In the genomic region with DNA sequence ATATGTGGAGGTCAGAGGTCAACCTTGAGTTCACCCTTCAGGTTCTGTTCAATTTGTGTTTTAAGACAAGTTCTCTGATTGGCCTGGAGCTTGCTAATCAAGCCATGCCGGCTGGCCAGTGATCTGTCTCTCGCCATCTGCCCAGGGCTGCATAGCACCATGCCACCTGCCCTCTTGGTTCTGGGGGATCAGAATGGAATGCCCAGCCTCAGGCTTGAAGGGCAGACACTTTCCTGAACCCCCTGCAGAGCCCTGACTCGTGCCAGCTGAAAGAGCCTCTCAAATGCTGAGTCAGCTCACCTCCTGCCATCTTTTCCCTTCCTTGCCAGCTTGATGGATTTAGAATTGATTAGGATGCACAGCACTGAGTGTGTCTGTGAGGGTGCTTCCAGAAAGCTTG, we compare ENCODE assay signal across 21 mouse cellular contexts. TPM values are rescaled to one million over a fixed set of nuclear protein-coding genes. Genes with fewer than 3 reads are reported as not detected.
DNase-seq lines count a peak whose midpoint lies in the region; ATAC-seq and TF ChIP-seq lines count a peak whose summit lies in the region.
"Had no signal": no experiment of that assay in that cellular context is flagged by ENCODE, and none has a peak within 500 bp of the region (broad histone marks: within the 10 kb centered on the region; RNA-seq: fewer than 3 reads in every experiment).

No protein-coding gene starts in this region.

- H3K4me2 ChIP-seq in hindbrain, embryonic 15.5 days, result no peak overlapping the region
- no peak overlapping the region for H3K4me2 ChIP-seq in hindbrain, embryonic 11.5 days (replicated peaks; ENCODE audit: low read depth, low read length)
- H3K4me2 ChIP-seq in lung, postnatal 0 days (replicated peaks; ENCODE audit: low read depth, low read length), result no peak overlapping the region
- H3K4me2 ChIP-seq: embryonic facial prominence, embryonic 12.5 days; liver, embryonic 11.5 days; lung, embryonic 14.5 days had no signal

- H3K4me1 ChIP-seq in hindbrain, embryonic 15.5 days (replicated peaks), result peaks cover 8% of the 10 kb centered on the region
- H3K4me1 ChIP-seq in hindbrain, embryonic 11.5 days (replicated peaks; ENCODE audit: control insufficient read depth, insufficient read depth, low read length), result no peaks in the 10 kb centered on the region
- no peaks in the 10 kb centered on the region for H3K4me1 ChIP-seq in lung, postnatal 0 days (ENCODE audit: insufficient read depth, low read depth, low read length)
- H3K4me1 ChIP-seq: embryonic facial prominence, embryonic 12.5 days had no signal

- H3K9ac ChIP-seq in hindbrain, embryonic 15.5 days, result no peak overlapping the region
- H3K9ac ChIP-seq in hindbrain, embryonic 11.5 days (ENCODE audit: low read depth, low read length), result no peak overlapping the region
- no peak overlapping the region for H3K9ac ChIP-seq in lung, postnatal 0 days (replicated peaks; ENCODE audit: low read depth)
- H3K9ac ChIP-seq: embryonic facial prominence, embryonic 12.5 days; lung, embryonic 14.5 days had no signal

- no peaks in the 10 kb centered on the region for H3K27me3 ChIP-seq in hindbrain, embryonic 15.5 days
- H3K27me3 ChIP-seq in hindbrain, embryonic 11.5 days (ENCODE audit: control insufficient read depth, insufficient read depth, low read length), result no peaks in the 10 kb centered on the region
- no peaks in the 10 kb centered on the region for H3K27me3 ChIP-seq in lung, postnatal 0 days (replicated peaks; ENCODE audit: insufficient read depth, low read length)
- H3K27me3 ChIP-seq: CH12.LX; embryonic facial prominence, embryonic 12.5 days had no signal

- no peak for TF ChIP-seq EP300 in lung, postnatal 0 days (IDR thresholded peaks at IDR 0.05)

- TF ChIP-seq CTCF in lung, postnatal 0 days (IDR thresholded peaks at IDR 0.05), result no peak

- 53% methylated on average over 3 of the region's 3 CpGs for WGBS in hindbrain, embryonic 15.5 days
- WGBS in hindbrain, embryonic 11.5 days, result 61% methylated on average over 3 of the region's 3 CpGs
- WGBS in lung, postnatal 0 days, result 62% methylated on average over 3 of the region's 3 CpGs

- DNase-seq in hindbrain, embryonic 11.5 days (ENCODE audit: low spot score), result no peak
- peak; percentile 34 for DNase-seq in retina, postnatal 1 day
- no peak for DNase-seq in retina, embryonic 14.5 days (ENCODE audit: low spot score)
- DNase-seq in cerebellum, adult 11-12 months, result peak; percentile 90
- peak; percentile 88 to 89 for DNase-seq in cerebellum, postnatal 14 days
- DNase-seq in lung, postnatal 0 days (ENCODE audit: low spot score), result no peak
- DNase-seq in adrenal gland, adult 18-20 months (ENCODE audit: low spot score in 2 of 2), result no peak
- DNase-seq: adrenal gland, postnatal 36 days; gastrocnemius, postnatal 14 days; kidney, adult 18-20 months; lung, embryonic 14.5 days; lung, postnatal 4 days; right cerebral cortex, adult 18-20 months had no signal

- H3K4me3 ChIP-seq in hindbrain, embryonic 15.5 days, result no peak overlapping the region
- H3K4me3 ChIP-seq in hindbrain, embryonic 11.5 days (ENCODE audit: low read depth, low read length), result no peak overlapping the region
- H3K4me3 ChIP-seq in lung, postnatal 0 days (ENCODE audit: low read depth, low read length), result no peak overlapping the region
- H3K4me3 ChIP-seq: embryonic facial prominence, embryonic 12.5 days; erythroblast, embryonic 14.5 days had no signal

- H3K27ac ChIP-seq in hindbrain, embryonic 15.5 days (replicated peaks), result no peak overlapping the region
- H3K27ac ChIP-seq in hindbrain, embryonic 11.5 days (ENCODE audit: low read depth, low read length), result no peak overlapping the region
- no peak overlapping the region for H3K27ac ChIP-seq in lung, postnatal 0 days (ENCODE audit: low read length)
- H3K27ac ChIP-seq: embryonic facial prominence, embryonic 12.5 days; kidney, postnatal 0 days had no signal

- H3K36me3 ChIP-seq in hindbrain, embryonic 15.5 days, result no peaks in the 10 kb centered on the region
- H3K36me3 ChIP-seq in hindbrain, embryonic 11.5 days (ENCODE audit: control insufficient read depth, insufficient read depth, low read length), result no peaks in the 10 kb centered on the region
- no peaks in the 10 kb centered on the region for H3K36me3 ChIP-seq in lung, postnatal 0 days (ENCODE audit: insufficient read depth, low read length)
- H3K36me3 ChIP-seq: embryonic facial prominence, embryonic 12.5 days had no signal

- 0 out of 2 replicates have a peak, but pooled peaks have one; percentile 40 for ATAC-seq in hindbrain, embryonic 15.5 days (ENCODE audit: low FRiP score, low read depth)
- no peak for ATAC-seq in hindbrain, embryonic 11.5 days (ENCODE audit: low FRiP score)
- ATAC-seq in lung, postnatal 0 days, result no peak
- ATAC-seq: forebrain, embryonic 14.5 days; hindbrain, embryonic 16.5 days had no signal

- no peaks in the 10 kb centered on the region for H3K9me3 ChIP-seq in hindbrain, embryonic 15.5 days
- H3K9me3 ChIP-seq in hindbrain, embryonic 11.5 days (ENCODE audit: control insufficient read depth, low read length), result no peaks in the 10 kb centered on the region
- no peaks in the 10 kb centered on the region for H3K9me3 ChIP-seq in lung, postnatal 0 days (ENCODE audit: low read length)
- H3K9me3 ChIP-seq: embryonic facial prominence, embryonic 12.5 days had no signal

RNA-seq across cellular contexts. Expression of a gene that starts 25.9 kb away (rescaled TPM):
- 42.0 and 54.5 TPM in 2 replicates for polyA plus RNA-seq in hindbrain, embryonic 15.5 days (2015; fragmentation: Nextera tagmentation; extraction: Ambion mirVana)
- polyA plus RNA-seq in hindbrain, embryonic 11.5 days (2014; fragmentation: Nextera tagmentation; extraction: Ambion mirVana), result 6.0 and 6.8 TPM in 2 replicates
- 0.07 TPM in 1 of 2 replicates, not detected in the other for polyA plus RNA-seq in lung, postnatal 0 days (2015; fragmentation: Nextera tagmentation; extraction: Ambion mirVana)
- total RNA-seq in adrenal gland, adult 18-20 months (2021), result not detected
- total RNA-seq: CH12.LX had no signal

Comparison
In these comparisons a context has a peak if more than half of its experiments do, and no peak if none do; other contexts are left out.
1. DNase-seq: peak in retina, postnatal 1 day (single experiment), cerebellum, adult 11-12 months (single experiment) and cerebellum, postnatal 14 days (2 of 2); none in hindbrain, embryonic 11.5 days (single experiment), retina, embryonic 14.5 days (single experiment), lung, postnatal 0 days (single experiment) and adrenal gland, adult 18-20 months (0 of 2).